Mouse (Mus musculus) heart, adult 2 months (tissue): ENCODE measurements around the gene Mei4. TPM values are rescaled to one million over a fixed set of nuclear protein-coding genes. Genes with fewer than 3 reads are reported as not detected.

Source experiments
- DNase-seq, 2 experiments: peaks; one replicate each; pipeline ENCODE4 v3.0.0; 2021
- H3K27ac ChIP-seq: fragments of 200-600 bp; 2 replicates; pipeline ENCODE4 v1.8.1; 2022
- H3K27me3 ChIP-seq: fragments of 200-500 bp; 2 replicates; pipeline ENCODE4 v1.6.1; 2012; ENCODE audit warnings: mild to moderate bottlenecking, low read length, inconsistent platforms, mixed read lengths; ENCODE audit not compliant: control insufficient read depth, insufficient read depth
- H3K36me3 ChIP-seq: fragments of 200-500 bp; 2 replicates; pipeline ENCODE4 v1.6.1; 2012; ENCODE audit warnings: low read length, inconsistent platforms; ENCODE audit not compliant: control insufficient read depth, insufficient read depth
- H3K4me1 ChIP-seq: fragments of 200-500 bp; 2 replicates; pipeline ENCODE4 v1.6.1; 2011; ENCODE audit warnings: low read length; ENCODE audit not compliant: control insufficient read depth, insufficient read depth
- H3K4me3 ChIP-seq: fragments of 200-600 bp; 2 replicates; pipeline ENCODE4 v1.8.1; 2022
- H3K79me2 ChIP-seq: fragments of 200-500 bp; replicated peaks from 2 replicates; pipeline ENCODE4 v1.6.1; 2012; ENCODE audit warnings: mild to moderate bottlenecking, inconsistent platforms, low read length, moderate library complexity, mixed read lengths; ENCODE audit not compliant: control insufficient read depth, insufficient read depth
- H3K9ac ChIP-seq: fragments of 200-500 bp; 2 replicates; pipeline ENCODE4 v1.6.1; 2012; ENCODE audit warnings: low read depth, mild to moderate bottlenecking, control low read depth, inconsistent platforms, low read length, mixed read lengths
- CTCF ChIP-seq: fragments of 200-600 bp; IDR thresholded peaks from 2 replicates; pipeline ENCODE4 v1.8.1; 2022; ENCODE audit warnings: antibody characterized with exemption, mild to moderate bottlenecking, moderate library complexity
- EP300 ChIP-seq: fragments of 200-500 bp; IDR thresholded peaks from 2 replicates; pipeline ENCODE4 v1.6.1; 2011; ENCODE audit warnings: low read depth, low read length, control low read depth; ENCODE audit not compliant: insufficient read depth
- POLR2A ChIP-seq: fragments of 200-500 bp; IDR thresholded peaks from 2 replicates; pipeline ENCODE4 v1.6.1; 2011; ENCODE audit warnings: mild to moderate bottlenecking, low read depth, low read length, control low read depth; ENCODE audit not compliant: insufficient read depth
- whole genome bisulfite sequencing: fragments of 180-500 bp; shearing (Covaris S2); methylation state at CpG from one replicate; pipeline ENCODE4 v1.1.7; 2018; 5-methylcytosine and 5-hydroxymethylcytosine counted together
- intact Hi-C: fragments of 180-260 bp; cut with DNase I; formaldehyde crosslinking; loops from one replicate; pipeline ENCODE4 v1.15.1; 2025
- long read RNA-seq: library from polyadenylated mRNA; stranded (forward); transcript quantifications from one replicate; pipeline ENCODE4 v2.0.0, GENCODE M21; 2021
- polyA plus RNA-seq: library from polyadenylated mRNA; depleted of rRNA; stranded (reverse); fragments of >200 nt; gene quantifications from 2 replicates; pipeline ENCODE4 v1.2.3, GENCODE M21; 2012; rRNA removed
- total RNA-seq, 2 experiments: library from RNA; stranded (reverse); gene quantifications; 2 replicates each; pipeline ENCODE4 v1.2.3; 2021

Gene Mei4
- total RNA-seq: not detected
- polyA plus RNA-seq: not detected in 2 replicates
- long read RNA-seq: 0 reads

DNA sequence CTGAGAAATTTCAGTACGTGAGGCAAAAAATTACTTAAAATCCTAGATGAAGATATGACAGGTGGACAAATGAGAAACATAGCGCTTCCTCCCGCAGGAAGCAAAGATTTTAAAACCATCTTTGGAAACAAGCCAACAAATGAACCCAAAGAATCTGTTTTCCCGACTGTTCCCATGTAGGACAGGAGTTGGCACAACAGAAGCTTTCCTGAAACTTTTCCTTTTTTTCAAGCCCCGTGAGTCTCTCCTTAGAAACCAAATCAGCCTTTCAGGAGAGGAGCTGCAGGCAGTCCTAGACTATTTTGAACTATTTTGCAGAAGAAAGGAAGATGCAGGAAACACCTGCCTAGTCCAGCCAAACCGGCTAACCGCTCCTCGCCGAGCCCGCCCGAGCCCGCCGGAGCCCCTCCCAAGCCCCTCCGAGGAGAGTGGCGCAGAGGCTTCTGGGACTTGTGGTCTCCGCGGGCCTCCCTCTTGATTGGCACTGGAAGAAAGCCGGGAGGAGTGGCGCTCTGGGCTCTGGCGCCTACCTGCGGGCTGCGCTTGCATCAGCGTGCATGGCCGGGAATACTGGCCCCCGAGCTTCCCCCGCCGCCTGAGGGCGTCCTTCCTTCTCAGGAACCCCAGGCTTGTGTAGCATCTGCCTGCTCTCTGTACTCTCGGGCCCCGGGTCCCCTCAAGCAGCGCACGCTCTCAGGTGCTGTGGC, at the start of gene Mei4:
Gene Mei4 (plus strand): TSS at position 490 of the 707 bp plus-strand sequence.
- DNase-seq: peak; percentile 25 to 45
- TF ChIP-seq CTCF (peak; percentile 43), POLR2A (no peak), EP300 (no peak)
- WGBS: 2% methylated on average over 32 of the region's 32 CpGs

DNA sequence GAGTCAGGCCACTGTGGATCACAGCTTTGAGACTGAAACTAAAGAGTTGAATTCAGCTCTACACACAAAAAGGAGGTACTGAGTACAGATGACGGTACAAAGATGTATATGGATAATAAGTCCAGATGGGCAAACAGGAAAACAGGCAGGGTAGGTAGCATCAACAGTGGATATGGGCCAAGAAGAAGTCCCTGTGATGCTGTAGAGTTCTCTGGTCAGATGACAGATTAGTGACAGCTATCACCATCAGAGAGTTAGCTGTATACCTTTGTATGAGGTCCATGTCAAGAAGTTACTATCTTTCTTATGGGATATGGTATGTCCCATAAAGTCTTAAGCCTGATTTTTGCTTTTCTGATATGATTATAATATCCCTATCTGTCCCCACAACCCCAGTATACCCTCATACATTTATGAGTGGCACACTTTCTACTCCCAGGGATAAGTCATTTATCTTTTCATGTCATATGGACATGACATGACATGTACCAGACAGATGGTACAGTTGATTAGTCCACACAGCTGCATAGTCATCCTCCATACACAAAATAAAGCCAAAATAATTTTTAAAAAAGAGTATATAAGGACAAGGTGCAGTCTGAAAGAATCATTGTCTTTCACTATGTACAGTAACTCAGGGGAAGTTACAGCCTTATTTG, 43.6 kb upstream of the Mei4 start:
- no peak overlapping the region for H3K9ac ChIP-seq
- H3K36me3 ChIP-seq: no peaks in the 10 kb centered on the region
- H3K4me3 ChIP-seq: no peak overlapping the region
- intact Hi-C loops: no loop called here
- no peak for DNase-seq
- H3K27ac ChIP-seq: no peak overlapping the region
- no peaks in the 10 kb centered on the region for H3K79me2 ChIP-seq
- no peaks in the 10 kb centered on the region for H3K4me1 ChIP-seq
- TF ChIP-seq EP300 (no peak), POLR2A (no peak), CTCF (no peak)
- no peaks in the 10 kb centered on the region for H3K27me3 ChIP-seq
- 59% methylated on average over 1 of the region's 1 CpGs for WGBS

More for the DNA sequence above, at the start of gene Mei4:
- Histone ChIP-seq H3K27ac (no peak within 1 kb of the TSS), H3K79me2 (no peaks in the 10 kb centered on the region), H3K9ac (no peak within 1 kb of the TSS), H3K4me3 (peak within 1 kb of the TSS; percentile 47), H3K4me1 (no peaks in the 10 kb centered on the region), H3K36me3 (no peaks in the 10 kb centered on the region), H3K27me3 (0 out of 2 replicates have a peak, but pooled peaks cover 1% of the 10 kb centered on the region)
- intact Hi-C loops: no loop called here

DNA sequence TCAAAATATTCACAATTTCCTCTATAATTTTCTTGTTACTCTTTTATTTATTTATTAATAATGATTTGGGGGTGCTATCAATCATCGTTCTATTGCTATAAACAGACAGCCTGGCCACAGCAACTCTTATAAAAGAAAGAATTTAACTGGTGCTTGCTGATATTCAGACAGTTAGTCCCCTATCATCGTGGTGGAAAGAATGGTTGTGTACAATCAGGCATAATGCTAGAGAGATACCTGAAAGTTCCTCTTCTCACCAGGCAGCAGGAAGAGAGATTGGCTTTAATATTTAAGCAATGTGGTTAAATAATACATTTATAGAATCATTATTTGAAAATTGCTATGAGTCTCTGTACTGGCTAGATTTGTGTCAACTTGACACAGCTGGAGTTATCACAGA, 35.9 kb upstream of the Mei4 start:
- 62% methylated on average over 2 of the region's 2 CpGs for WGBS
- no peaks in the 10 kb centered on the region for H3K4me1 ChIP-seq

DNA sequence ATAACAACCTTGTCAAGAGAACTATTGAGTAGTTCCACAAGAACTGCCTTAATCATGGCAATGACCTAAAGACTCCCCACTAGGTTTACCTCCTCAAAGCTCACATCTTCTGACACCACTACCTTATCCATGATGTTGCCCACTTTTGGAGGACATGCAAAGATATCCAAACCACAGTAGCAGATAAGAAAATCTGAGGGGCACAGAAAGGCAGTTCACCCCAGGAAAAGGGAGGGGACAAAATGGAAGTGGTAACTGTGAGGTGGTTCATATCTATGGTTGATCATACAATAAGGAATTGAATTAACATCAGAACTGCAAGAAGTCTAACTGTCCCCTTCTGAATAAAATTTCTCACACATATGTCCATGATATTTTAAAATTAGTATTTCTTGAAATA, 29.4 kb upstream of the Mei4 start:
- Histone ChIP-seq H3K4me3 (no peak overlapping the region), H3K27ac (no peak overlapping the region), H3K4me1 (no peaks in the 10 kb centered on the region), H3K79me2 (no peaks in the 10 kb centered on the region), H3K27me3 (no peaks in the 10 kb centered on the region), H3K9ac (no peak overlapping the region), H3K36me3 (no peaks in the 10 kb centered on the region)
- TF ChIP-seq EP300 (no peak), POLR2A (no peak), CTCF (no peak)
- no peak for DNase-seq
- intact Hi-C loops: no loop called here

More for the DNA sequence above, 35.9 kb upstream of the Mei4 start:
- Histone ChIP-seq H3K27ac (no peak overlapping the region), H3K27me3 (no peaks in the 10 kb centered on the region), H3K4me3 (no peak overlapping the region), H3K36me3 (no peaks in the 10 kb centered on the region), H3K79me2 (no peaks in the 10 kb centered on the region), H3K9ac (no peak overlapping the region)
- DNase-seq: no peak
- TF ChIP-seq EP300: no peak
- TF ChIP-seq CTCF: no peak
- no peak for TF ChIP-seq POLR2A
- intact Hi-C loops: no loop called here

DNA sequence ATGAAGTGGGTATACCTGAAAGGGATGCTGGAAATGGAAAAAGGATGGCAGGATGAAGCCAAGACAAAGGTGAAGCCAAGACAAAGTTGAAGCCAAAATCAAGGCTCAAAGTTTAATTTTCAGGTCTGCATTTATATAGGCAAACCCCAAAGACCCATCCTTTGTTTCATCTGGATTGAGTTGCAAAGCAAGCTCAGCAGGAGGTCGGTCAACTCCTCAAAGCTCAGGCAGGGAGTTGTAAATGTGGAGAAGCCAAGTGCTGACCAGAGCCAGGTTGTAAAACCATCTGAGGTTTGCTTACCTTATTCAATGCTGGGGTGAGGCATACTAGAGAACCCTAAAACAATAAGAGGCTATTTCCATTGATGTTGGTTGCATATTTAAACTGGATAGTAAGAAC, 4.6 kb upstream of the Mei4 start:
- TF ChIP-seq EP300 (no peak), POLR2A (no peak), CTCF (no peak)
- WGBS: 18% methylated on average over 1 of the region's 1 CpGs
- Histone ChIP-seq H3K4me3 (no peak overlapping the region), H3K36me3 (no peaks in the 10 kb centered on the region), H3K4me1 (no peaks in the 10 kb centered on the region), H3K9ac (no peak overlapping the region), H3K27me3 (0 out of 2 replicates have a peak, but pooled peaks cover 1% of the 10 kb centered on the region), H3K79me2 (no peaks in the 10 kb centered on the region), H3K27ac (no peak overlapping the region)
- intact Hi-C loops: no loop called here
- no peak for DNase-seq

DNA sequence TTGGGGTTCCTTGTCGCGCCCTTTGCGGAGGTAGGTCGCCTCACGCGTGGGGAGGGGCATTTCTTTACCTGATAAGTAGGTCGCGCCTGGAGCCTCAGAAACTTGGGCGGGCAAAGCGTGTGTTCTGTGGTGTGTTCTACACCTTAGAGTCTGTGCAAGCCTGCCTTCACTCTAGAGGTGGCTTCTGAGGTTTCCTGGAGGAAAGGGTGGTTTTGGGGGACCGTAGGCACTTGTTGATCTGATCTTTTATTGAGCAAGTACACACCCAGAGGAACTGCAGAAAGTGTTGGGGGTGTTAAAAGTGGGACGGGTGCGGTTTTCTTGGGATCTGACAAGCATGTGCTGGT, 391 bp downstream of the Mei4 start:
- no peaks in the 10 kb centered on the region for H3K36me3 ChIP-seq
- H3K4me3 ChIP-seq: peak overlapping the region; percentile 47
- 21% methylated on average over 13 of the region's 13 CpGs for WGBS
- no peak overlapping the region for H3K27ac ChIP-seq
- TF ChIP-seq EP300: no peak
- no peak for TF ChIP-seq POLR2A
- TF ChIP-seq CTCF: no peak
- H3K9ac ChIP-seq: no peak overlapping the region
- H3K79me2 ChIP-seq: no peaks in the 10 kb centered on the region
- intact Hi-C loops: no loop called here
- DNase-seq: no peak
- 0 out of 2 replicates have a peak, but pooled peaks cover 1% of the 10 kb centered on the region for H3K27me3 ChIP-seq
- H3K4me1 ChIP-seq: no peaks in the 10 kb centered on the region
